Mouse (Mus musculus) midbrain, embryonic 16.5 days (tissue): ENCODE measurements around the gene Tmem258. TPM values are rescaled to one million over a fixed set of nuclear protein-coding genes. Genes with fewer than 3 reads are reported as not detected.

Experiments used
- microRNA-seq: library from miRNA; unstranded; fragments of <30 nt; microRNA quantifications from one replicate; pipeline ENCODE4, GENCODE M21; 2017
- polyA plus RNA-seq: library from polyadenylated mRNA; unstranded; fragments of >200 nt; fragmentation: Nextera tagmentation; extraction: Ambion mirVana; gene quantifications from 2 replicates; pipeline ENCODE4 v1.2.1, GENCODE M21; 2015

Tmem258 gene
- polyA plus RNA-seq, 1 experiment from 2014 or later: 278 TPM

Small RNA genes lying within 50 kb of the gene (microRNA-seq; reads per million reads assigned to microRNA genes)
- gene Mir6993: 1.4 reads per million

Other genes with a start within 250 kb of the Tmem258 start
- gene Fth1, start 223.4 kb upstream of the Tmem258 start, polyA plus RNA-seq: 1,587 and 1,694 TPM in 2 replicates
- 2.9 TPM in 2 replicates for gene Best1, start 202.4 kb upstream of the Tmem258 start, polyA plus RNA-seq
- 21.4 and 21.8 TPM in 2 replicates for gene Rab3il1, start 202.3 kb upstream of the Tmem258 start, polyA plus RNA-seq
- gene Fads3, start 162.4 kb upstream of the Tmem258 start, polyA plus RNA-seq: 31.6 and 38.2 TPM in 2 replicates
- gene Fads2, start 102.3 kb upstream of the Tmem258 start, polyA plus RNA-seq: 215 and 256 TPM in 2 replicates
- gene Fads1, start 21.1 kb upstream of the Tmem258 start, polyA plus RNA-seq: 181 and 190 TPM in 2 replicates
- 19.5 and 21.9 TPM in 2 replicates for gene Fen1, start 155 bp downstream of the Tmem258 start, polyA plus RNA-seq
- 0.57 and 0.82 TPM in 2 replicates for gene Myrf, start 36.7 kb downstream of the Tmem258 start, polyA plus RNA-seq
- 11.8 and 14.1 TPM in 2 replicates for gene Dagla, start 100.9 kb downstream of the Tmem258 start, polyA plus RNA-seq
- gene Syt7, start 185.1 kb downstream of the Tmem258 start, polyA plus RNA-seq: 13.6 and 15.5 TPM in 2 replicates